Mouse (Mus musculus): ENCODE results near the gene Vegfb. TPM values are rescaled to one million over a fixed set of nuclear protein-coding genes. Genes with fewer than 3 reads are reported as not detected.

Gene Vegfb
- polyA plus RNA-seq (2016; fragmentation: Nextera tagmentation; extraction: Ambion mirVana): 32.2 and 37.0 TPM in 2 replicates

GRCm38 (mm10) chr19:6987061-6987903 is at the start of gene Vegfb:
TSS of gene Vegfb (minus strand) at chr19:6987651.
- H3K9ac ChIP-seq: peak within 1 kb of the TSS; percentile 98
- WGBS: under 1% methylated on average over 62 of the region's 85 CpGs
- H3K27ac ChIP-seq: peak within 1 kb of the TSS; percentile 76
- no peaks in the 10 kb centered on the region for H3K27me3 ChIP-seq
- peak within 1 kb of the TSS; percentile 94 for H3K4me2 ChIP-seq (replicated peaks)
- peak; percentile 60 for ATAC-seq (ENCODE audit: low FRiP score)
- peaks cover 13% of the 10 kb centered on the region for H3K36me3 ChIP-seq
- no peaks in the 10 kb centered on the region for H3K9me3 ChIP-seq (replicated peaks)
- peaks cover 28% of the 10 kb centered on the region for H3K4me1 ChIP-seq
- H3K4me3 ChIP-seq: peak within 1 kb of the TSS; percentile 88

DNA sequence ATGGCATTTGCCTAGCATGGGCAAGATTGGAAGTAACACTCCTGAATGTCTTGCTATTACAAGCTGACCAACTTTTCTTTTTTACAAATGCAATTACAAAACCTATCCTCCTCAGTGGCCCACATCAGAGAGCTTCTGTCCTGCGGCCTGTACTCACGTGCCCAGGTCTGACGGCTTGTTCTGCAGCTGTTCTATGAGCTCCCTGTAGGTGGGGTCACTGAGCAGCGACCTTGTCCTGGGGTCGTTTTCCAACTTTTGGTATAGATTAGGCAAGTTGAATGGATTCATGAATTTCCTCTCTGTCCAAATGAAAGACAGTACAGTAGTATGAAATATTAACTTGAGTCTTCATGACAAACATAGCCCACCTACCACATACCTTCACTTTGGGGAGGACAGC is 46.6 kb upstream of the Vegfb start:
- H3K36me3 ChIP-seq: peaks cover 63% of the 10 kb centered on the region
- no peak overlapping the region for H3K4me3 ChIP-seq
- no peaks in the 10 kb centered on the region for H3K9me3 ChIP-seq (replicated peaks)
- no peak overlapping the region for H3K27ac ChIP-seq
- peaks cover 23% of the 10 kb centered on the region for H3K4me1 ChIP-seq
- 95% methylated on average over 5 of the region's 5 CpGs for WGBS
- H3K4me2 ChIP-seq (replicated peaks): no peak overlapping the region
- no peaks in the 10 kb centered on the region for H3K27me3 ChIP-seq
- H3K9ac ChIP-seq: no peak overlapping the region
- ATAC-seq (ENCODE audit: low FRiP score): no peak

DNA sequence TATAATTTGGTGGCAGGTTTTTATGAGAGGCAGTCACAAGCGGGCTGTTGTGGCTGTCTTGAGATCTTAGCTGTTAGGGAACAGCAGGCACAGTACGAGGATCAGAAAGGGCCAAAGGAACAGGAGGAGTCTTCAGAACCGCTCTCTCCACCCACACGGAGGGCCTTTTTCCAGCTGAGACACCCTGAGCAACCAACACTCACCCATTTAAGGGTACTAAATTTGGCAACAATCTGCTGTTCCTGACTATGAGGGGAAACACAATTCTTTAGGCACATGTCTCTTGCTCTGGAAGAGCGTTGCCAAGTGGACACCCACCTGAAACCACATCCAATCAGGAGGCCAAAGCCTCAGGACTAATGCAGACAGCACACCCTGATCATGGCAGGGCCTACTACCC is 42.1 kb upstream of the Vegfb start:
- no peak for ATAC-seq (ENCODE audit: low FRiP score)
- Histone ChIP-seq H3K27me3 (no peaks in the 10 kb centered on the region), H3K4me1 (no peaks in the 10 kb centered on the region), H3K4me2 (replicated peaks) (no peak overlapping the region), H3K4me3 (no peak overlapping the region), H3K9ac (no peak overlapping the region), H3K9me3 (replicated peaks) (no peaks in the 10 kb centered on the region), H3K27ac (no peak overlapping the region), H3K36me3 (peaks cover 91% of the 10 kb centered on the region)
- WGBS: 98% methylated on average over 5 of the region's 5 CpGs

DNA sequence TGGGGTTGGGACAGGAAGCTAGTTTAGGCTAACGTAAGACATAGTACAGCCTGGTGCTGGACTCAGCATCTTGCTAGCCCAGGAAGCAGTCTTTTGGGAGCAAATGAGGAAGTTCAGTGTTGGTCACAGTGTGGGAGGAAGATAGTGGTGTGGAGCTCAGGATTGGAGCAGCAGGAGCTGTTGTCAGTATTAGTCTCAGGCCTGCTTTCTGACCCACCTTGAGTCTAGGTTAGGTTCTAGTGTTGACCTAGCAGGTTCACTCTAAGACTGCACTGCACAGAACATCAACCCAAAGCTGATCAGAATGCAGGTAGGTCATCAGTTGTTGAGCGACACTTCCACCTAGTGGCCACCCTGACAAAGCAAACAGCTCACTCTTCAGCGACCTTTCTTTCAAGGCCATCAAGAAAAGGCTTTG is 32.8 kb upstream of the Vegfb start:
- no peaks in the 10 kb centered on the region for H3K9me3 ChIP-seq (replicated peaks)
- ATAC-seq (ENCODE audit: low FRiP score): peak; percentile 48; the same call in 1 of the 2 replicates
- H3K27ac ChIP-seq: no peak overlapping the region
- H3K4me2 ChIP-seq (replicated peaks): no peak overlapping the region
- H3K4me3 ChIP-seq: no peak overlapping the region
- H3K27me3 ChIP-seq: no peaks in the 10 kb centered on the region
- WGBS: 42% methylated on average over 3 of the region's 3 CpGs
- H3K36me3 ChIP-seq: peaks cover 80% of the 10 kb centered on the region
- H3K4me1 ChIP-seq: no peaks in the 10 kb centered on the region
- H3K9ac ChIP-seq: no peak overlapping the region

- no peak within 1 kb of the TSS for H3K4me2 ChIP-seq (replicated peaks)
- no peak within 1 kb of the TSS for H3K4me3 ChIP-seq
- no peak for ATAC-seq (ENCODE audit: low FRiP score)
- no peaks in the 10 kb centered on the region for H3K27me3 ChIP-seq
- peaks cover 70% of the 10 kb centered on the region for H3K36me3 ChIP-seq
- no peaks in the 10 kb centered on the region for H3K4me1 ChIP-seq
- no peak within 1 kb of the TSS for H3K9ac ChIP-seq
- H3K27ac ChIP-seq: no peak within 1 kb of the TSS
- H3K9me3 ChIP-seq (replicated peaks): no peaks in the 10 kb centered on the region
- 83% methylated on average over 5 of the region's 5 CpGs for WGBS
Observed at GRCm38 (mm10) chr19:7019191-7019590, 31.7 kb upstream of the Vegfb start, which contains the start of gene Fermt3. TSS of gene Fermt3 (minus strand) at chr19:7019469.

- no peak overlapping the region for H3K4me3 ChIP-seq
- ATAC-seq (ENCODE audit: low FRiP score): no peak
- no peaks in the 10 kb centered on the region for H3K9me3 ChIP-seq (replicated peaks)
- H3K4me1 ChIP-seq: no peaks in the 10 kb centered on the region
- H3K9ac ChIP-seq: no peak overlapping the region
- H3K36me3 ChIP-seq: peaks cover 65% of the 10 kb centered on the region
- H3K4me2 ChIP-seq (replicated peaks): no peak overlapping the region
- no peaks in the 10 kb centered on the region for H3K27me3 ChIP-seq
- H3K27ac ChIP-seq: no peak overlapping the region
- WGBS: 89% methylated on average over 11 of the region's 11 CpGs
Observed at GRCm38 (mm10) chr19:7018546-7018945, 31.1 kb upstream of the Vegfb start.

- H3K27ac ChIP-seq: no peak overlapping the region
- H3K4me1 ChIP-seq: no peaks in the 10 kb centered on the region
- H3K27me3 ChIP-seq: no peaks in the 10 kb centered on the region
- no peaks in the 10 kb centered on the region for H3K9me3 ChIP-seq (replicated peaks)
- H3K4me3 ChIP-seq: no peak overlapping the region
- WGBS: 85% methylated on average over 12 of the region's 12 CpGs
- H3K4me2 ChIP-seq (replicated peaks): no peak overlapping the region
- H3K9ac ChIP-seq: no peak overlapping the region
- peaks cover 62% of the 10 kb centered on the region for H3K36me3 ChIP-seq
- no peak for ATAC-seq (ENCODE audit: low FRiP score)
Observed at GRCm38 (mm10) chr19:7017541-7018457, 30.3 kb upstream of the Vegfb start.

GRCm38 (mm10) chr19:7014481-7015135 is 27.2 kb upstream of the Vegfb start:
- H3K4me2 ChIP-seq (replicated peaks): no peak overlapping the region
- no peak overlapping the region for H3K27ac ChIP-seq
- no peaks in the 10 kb centered on the region for H3K27me3 ChIP-seq
- 93% methylated on average over 20 of the region's 20 CpGs for WGBS
- peaks cover 31% of the 10 kb centered on the region for H3K36me3 ChIP-seq
- no peaks in the 10 kb centered on the region for H3K9me3 ChIP-seq (replicated peaks)
- ATAC-seq (ENCODE audit: low FRiP score): no peak
- no peak overlapping the region for H3K9ac ChIP-seq
- H3K4me3 ChIP-seq: no peak overlapping the region
- H3K4me1 ChIP-seq: no peaks in the 10 kb centered on the region

- no peak for ATAC-seq (ENCODE audit: low FRiP score)
- Histone ChIP-seq H3K27me3 (no peaks in the 10 kb centered on the region), H3K9me3 (replicated peaks) (no peaks in the 10 kb centered on the region), H3K4me2 (replicated peaks) (no peak overlapping the region), H3K4me1 (no peaks in the 10 kb centered on the region), H3K4me3 (no peak overlapping the region), H3K9ac (no peak overlapping the region), H3K27ac (no peak overlapping the region), H3K36me3 (peaks cover 24% of the 10 kb centered on the region)
- 85% methylated on average over 9 of the region's 9 CpGs for WGBS
Observed at GRCm38 (mm10) chr19:7013984-7014383, 26.5 kb upstream of the Vegfb start.

- no peak overlapping the region for H3K9ac ChIP-seq
- no peak overlapping the region for H3K4me2 ChIP-seq (replicated peaks)
- H3K4me3 ChIP-seq: no peak overlapping the region
- H3K36me3 ChIP-seq: peaks cover 10% of the 10 kb centered on the region; the same call in 1 of the 2 replicates
- WGBS: 68% methylated on average over 4 of the region's 4 CpGs
- ATAC-seq (ENCODE audit: low FRiP score): no peak
- H3K9me3 ChIP-seq (replicated peaks): no peaks in the 10 kb centered on the region
- no peaks in the 10 kb centered on the region for H3K4me1 ChIP-seq
- H3K27ac ChIP-seq: no peak overlapping the region
- H3K27me3 ChIP-seq: no peaks in the 10 kb centered on the region
Observed at GRCm38 (mm10) chr19:7012426-7012825, 25.0 kb upstream of the Vegfb start.

DNA sequence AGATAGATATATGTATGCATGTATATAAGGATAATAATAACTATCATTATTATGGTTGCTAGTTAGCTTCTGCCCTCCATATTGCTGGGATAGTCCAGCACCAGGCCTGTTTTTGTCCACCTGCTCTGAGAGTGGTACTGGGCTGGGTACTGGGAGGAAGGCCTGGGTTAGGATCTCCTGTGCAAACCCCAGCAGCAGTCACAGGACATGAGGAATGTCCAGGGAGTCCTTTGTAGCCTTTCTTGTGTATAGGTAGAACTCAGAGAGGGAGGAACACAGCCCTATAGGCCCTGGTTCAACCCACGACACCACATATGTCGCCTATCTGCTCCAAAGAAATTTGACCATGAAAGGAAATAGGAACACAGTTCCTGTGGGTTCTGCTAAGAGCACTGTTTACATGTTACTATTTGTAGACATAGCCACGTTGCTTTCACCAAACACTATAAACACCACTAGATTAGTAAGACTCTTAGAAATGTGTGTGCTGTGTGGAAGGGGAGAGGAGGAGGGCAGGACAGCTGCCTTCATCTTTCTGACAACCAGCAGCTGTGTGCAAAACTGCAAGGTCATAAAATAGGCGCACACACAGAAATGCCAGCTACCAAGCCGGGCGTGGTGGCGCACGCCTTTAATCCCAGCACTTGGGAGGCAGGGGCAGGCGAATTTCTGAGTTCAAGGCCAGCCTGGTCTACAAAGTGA is 19.6 kb upstream of the Vegfb start:
- H3K4me3 ChIP-seq: no peak overlapping the region
- WGBS: 88% methylated on average over 9 of the region's 9 CpGs
- no peaks in the 10 kb centered on the region for H3K9me3 ChIP-seq (replicated peaks)
- H3K9ac ChIP-seq: no peak overlapping the region
- no peak for ATAC-seq (ENCODE audit: low FRiP score)
- no peak overlapping the region for H3K4me2 ChIP-seq (replicated peaks)
- no peak overlapping the region for H3K27ac ChIP-seq
- no peaks in the 10 kb centered on the region for H3K27me3 ChIP-seq
- no peaks in the 10 kb centered on the region for H3K36me3 ChIP-seq
- no peaks in the 10 kb centered on the region for H3K4me1 ChIP-seq
